Mouse (Mus musculus): ENCODE measurements around the gene Parp2.
"Not testable (repeated sequence)": the region's sequence is repeated elsewhere in the genome, so short reads cannot be mapped to it uniquely, and the experiment has no call there.

Parp2 gene

DNA sequence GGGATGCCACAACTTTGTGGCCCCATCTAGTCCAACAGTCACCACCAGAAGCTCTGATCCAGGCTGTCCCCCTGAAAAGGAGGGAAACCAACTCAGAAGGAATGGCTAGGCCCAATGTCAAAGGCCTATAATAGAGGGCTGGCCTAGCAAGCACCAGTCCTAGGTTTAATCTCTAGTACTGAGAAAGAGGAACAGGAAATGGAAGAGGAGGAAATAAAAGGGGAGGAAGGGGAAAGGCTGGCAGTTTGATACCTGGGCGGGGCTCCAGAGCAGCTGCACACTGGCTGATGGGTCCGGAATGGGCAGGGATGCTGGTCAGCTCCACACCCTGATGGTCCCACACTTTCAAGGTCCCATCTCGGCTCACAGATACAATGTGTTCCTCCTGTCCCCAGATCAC is 22.2 kb downstream of the Parp2 start:
- no peak for DNase-seq (ENCODE audit: low spot score)

DNA sequence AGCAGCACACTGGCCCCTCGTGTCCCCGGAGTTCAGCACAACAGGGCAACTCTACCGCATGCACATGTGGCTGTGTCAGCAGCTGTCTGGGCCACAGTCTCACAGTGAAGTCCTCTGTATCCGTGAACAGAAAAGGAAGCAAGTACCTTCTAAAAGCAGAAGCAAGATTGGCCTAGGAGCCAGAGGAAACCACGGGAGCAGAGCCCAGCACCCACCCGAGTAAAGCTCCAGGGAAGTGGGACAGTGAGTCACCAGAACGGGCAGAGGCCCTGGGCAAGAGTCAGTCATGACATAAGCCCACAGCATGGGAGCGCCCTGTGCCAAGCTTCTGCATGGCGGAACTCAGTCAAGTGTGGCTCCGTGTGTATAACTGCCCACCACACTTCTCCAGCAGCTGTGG is 26.3 kb downstream of the Parp2 start:
- DNase-seq (ENCODE audit: low spot score) = no peak

DNA sequence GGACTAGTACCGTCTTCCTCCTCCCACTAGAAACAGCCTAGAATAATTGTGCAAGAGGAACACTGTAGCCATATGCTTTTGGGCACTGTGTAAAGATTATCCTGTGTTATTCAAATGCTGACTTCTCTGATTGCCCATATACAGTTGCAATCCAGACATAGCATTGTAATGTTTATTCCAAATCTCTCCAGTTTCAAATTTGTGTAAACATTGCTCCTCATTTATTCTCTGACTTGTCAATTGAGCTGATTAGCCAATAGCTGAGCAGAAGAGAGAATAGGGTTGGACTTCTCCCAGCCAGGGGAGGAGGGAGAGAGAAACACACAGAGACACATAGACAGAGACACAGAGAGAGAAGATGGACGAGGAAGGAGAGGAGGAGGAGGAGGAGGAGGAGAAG is 26.8 kb downstream of the Parp2 start:
- no peak for DNase-seq (ENCODE audit: low spot score)

DNA sequence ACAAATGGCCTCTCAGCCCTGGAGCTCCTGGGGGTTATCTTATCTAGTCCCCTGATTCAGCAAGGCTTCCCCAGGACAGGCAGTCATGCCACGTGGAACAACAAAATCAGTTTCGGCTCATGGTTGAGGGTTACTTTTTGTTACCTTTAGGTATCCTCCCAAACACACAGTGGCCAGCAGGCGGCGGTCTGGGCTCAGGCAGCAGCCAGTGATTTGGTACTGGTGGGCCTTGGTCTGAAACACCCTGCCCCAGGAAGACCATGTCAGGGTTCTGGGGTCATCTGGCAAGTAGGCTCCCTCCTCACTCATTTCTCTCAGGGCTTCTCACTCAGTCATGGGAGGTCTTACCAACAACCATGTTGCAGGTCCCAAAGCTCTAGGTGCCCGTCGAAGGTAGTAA is 29.6 kb downstream of the Parp2 start:
- DNase-seq (ENCODE audit: low spot score) = no peak

DNA sequence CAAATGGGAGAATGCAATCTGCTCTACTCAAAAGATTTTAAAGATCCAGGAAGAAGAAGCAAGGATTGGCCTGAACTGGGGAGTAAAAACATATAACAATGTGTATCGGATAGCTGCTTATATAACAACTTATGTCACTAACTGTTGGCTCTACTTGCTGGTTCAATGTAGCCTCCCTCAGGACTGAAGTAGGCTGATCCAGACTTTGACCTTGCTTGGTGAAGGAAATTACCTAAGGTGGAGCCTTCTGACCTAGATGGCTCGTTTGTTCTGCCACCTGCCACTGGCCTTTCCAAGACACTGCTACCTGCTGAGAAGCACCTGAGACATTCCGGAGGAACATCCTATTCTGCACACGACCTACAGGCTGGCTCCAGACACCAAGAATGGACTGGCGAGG is 48.1 kb downstream of the Parp2 start:
- no peak for DNase-seq (ENCODE audit: low spot score)

DNA sequence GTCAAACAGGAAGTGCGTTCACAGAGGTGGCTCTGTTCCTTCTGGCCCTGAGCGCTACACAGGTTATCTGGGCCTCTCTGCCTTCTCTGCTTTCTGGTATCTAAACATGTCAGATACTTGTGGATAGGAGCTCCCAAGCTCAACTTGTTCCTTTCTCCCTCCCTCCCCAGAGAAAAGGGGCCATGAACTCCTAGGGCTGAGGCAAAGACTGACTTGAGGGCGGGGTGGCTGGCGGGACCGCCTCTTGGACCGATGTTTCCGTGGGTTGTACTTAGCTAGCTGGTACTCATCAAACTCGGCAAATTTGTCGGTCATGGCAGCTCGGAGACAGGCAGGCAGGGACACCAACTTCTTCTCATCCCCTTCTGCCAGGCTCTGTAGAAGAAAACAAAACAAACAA is 55.0 kb downstream of the Parp2 start:
- no peak for DNase-seq (ENCODE audit: low spot score)

DNA sequence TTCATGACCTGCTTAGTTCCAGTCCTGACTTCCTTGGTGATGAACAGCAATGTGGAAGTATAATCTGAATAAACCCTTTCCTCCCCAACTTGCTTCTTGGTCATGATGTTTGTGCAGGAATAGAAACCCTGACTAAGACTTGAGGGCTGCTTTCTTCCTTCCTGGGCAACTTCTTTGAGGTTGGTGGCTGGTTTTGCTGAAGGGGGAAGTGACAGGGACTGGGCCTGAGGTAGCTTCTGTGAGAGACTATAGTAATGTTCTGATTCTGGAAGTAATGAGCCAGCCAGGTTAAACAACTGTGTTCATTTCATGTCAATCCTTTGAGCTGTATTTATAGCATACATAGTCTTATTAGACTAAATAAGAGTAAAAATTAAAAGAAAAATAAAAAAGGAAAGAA is 57.4 kb downstream of the Parp2 start:
- DNase-seq (ENCODE audit: low spot score) = not testable (repeated sequence)

DNA sequence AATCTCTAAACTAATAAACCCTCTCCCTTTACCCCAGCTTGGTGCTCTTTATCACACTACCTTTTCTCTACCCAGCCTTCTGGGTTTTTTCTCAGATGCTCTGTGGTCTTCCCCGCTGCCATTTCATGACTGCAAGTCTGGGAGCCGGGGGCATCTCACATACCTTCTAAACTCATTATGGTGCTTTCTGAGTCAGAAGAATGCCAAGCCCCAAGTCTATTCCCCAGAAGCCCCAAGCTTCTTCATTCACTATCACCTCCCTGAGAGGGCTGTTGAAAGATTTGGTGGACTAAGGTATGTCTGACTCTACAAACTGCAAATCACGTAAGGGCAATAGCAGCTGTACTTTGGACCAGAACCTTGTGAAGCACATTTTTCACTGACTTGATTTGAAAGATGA is 59.3 kb downstream of the Parp2 start:
- DNase-seq (ENCODE audit: low spot score) = no peak

DNA sequence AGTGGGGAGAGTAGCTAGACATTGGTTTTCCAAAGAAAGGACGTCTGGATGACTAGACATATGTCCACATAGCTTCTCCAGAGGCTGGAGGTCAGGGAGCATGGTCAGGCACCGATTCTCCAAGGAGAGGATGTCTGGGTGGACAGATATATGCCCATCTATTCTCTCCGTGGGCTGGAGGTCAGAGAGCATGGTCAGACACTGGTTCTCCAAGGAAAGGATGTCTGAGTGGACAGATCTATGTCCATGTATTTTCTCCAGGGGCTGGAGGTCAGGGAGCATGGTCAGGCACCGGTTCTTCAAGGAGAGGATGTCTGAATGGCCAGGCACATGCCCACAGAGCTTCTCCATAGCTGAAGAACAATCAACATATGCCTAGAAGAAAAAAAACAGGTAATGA is 60.6 kb downstream of the Parp2 start:
- DNase-seq (ENCODE audit: low spot score) = no peak

DNA sequence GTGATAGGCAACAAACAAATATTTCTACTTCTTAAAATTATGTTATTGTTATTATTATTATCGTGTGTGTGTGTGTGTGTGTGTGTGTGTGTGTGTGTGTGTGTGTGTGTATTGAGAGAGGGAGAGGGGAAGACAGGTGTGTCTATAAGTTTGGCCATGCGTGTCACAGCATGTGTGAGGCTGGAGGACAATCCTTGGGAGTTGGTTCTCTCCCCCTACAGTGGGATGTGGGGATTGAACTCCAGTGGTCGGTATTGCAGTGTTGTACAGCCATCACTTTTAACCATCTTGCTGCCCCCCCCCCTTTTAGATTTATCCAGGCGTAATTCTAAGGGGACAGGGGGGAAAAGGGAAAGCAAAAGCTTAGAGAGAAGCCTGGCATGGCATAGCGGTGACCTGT is 61.0 kb downstream of the Parp2 start:
- no peak for DNase-seq (ENCODE audit: low spot score)

DNA sequence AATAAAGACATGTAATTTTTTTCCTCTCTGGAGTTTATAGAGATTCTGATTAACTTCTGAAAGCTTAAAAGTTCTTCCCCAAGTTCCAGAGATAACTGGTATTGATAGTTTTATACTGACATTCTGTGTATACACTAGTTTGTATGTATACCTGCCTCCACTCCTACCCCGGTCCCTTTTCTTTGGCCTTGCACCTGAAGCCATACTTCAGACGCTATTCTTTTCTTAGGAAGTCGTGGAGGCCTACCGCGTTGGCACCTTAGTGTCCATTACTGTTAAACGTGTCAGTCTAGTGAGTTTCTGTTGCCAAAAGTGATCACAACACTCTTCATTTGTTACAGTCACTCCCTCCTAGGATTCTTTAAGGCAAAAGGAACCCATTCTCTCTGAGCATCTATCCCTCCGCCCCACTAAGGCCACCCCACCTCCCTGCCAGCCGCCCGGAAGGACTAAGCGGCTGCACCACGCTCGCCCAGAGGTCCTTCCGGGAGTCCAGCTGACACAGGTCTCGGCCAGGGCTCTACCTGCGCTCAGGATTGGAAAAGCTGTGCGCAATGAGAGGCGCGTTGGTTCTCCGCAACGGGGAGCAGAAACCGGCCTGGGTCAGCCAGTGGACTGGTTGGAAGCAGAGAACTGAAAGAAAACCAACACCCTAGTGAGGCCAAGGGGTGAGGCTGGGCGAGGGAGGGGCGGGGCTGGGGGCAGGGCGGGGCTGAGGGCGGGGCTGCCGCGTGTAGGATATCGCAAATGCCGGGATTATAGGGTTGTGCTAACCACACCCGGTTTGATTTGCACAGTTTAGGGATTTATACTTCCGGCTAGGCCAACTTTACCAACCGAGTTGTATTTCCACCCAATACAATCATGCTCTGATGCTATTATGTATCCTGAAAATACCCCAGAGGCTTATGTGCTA is 62.5 kb downstream of the Parp2 start, which contains the start of gene Tep1:
TSS of gene Tep1 (minus strand) at position 672 of the 916 bp plus-strand sequence.
- peak; percentile 78 for DNase-seq (ENCODE audit: low spot score)

DNA sequence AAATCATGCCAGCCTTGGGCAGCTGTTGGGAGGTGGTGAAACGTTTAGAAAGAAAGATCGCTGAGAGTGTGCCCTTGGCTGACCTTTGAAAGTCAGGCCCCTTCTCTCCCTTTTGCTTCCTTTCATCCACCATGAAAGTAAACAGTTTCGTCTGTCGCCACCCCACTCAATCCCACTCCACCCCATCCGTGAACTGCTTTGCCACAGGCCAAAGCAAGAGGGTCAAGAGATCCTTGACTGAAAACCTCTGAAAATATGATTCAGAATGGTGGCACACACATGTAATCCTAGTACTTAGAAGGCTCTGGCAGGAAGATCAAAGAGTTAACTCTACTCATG is 63.1 kb downstream of the Parp2 start:
- DNase-seq (ENCODE audit: low spot score) = no peak
